Mouse (Mus musculus) CD4-positive, CD25-positive, alpha-beta regulatory T cell, adult 4 months (primary cell): ENCODE measurements around the gene Cmtm6. TPM values are rescaled to one million over a fixed set of nuclear protein-coding genes. Genes with fewer than 3 reads are reported as not detected.
"Not testable (repeated sequence)": the region's sequence is repeated elsewhere in the genome, so short reads cannot be mapped to it uniquely, and the experiment has no call there.

Experiments used
- ATAC-seq: one replicate; pipeline ENCODE4 v1.8.0; 2017
- polyA plus RNA-seq, 2 experiments: library from polyadenylated mRNA; unstranded; fragments of 100-300 nt; shearing (Covaris generic); gene quantifications; one replicate each; pipeline ENCODE4 v1.2.1; 2017

Gene Cmtm6
- 10 to 100 TPM; 74.0 to 81.7 TPM for polyA plus RNA-seq

DNA sequence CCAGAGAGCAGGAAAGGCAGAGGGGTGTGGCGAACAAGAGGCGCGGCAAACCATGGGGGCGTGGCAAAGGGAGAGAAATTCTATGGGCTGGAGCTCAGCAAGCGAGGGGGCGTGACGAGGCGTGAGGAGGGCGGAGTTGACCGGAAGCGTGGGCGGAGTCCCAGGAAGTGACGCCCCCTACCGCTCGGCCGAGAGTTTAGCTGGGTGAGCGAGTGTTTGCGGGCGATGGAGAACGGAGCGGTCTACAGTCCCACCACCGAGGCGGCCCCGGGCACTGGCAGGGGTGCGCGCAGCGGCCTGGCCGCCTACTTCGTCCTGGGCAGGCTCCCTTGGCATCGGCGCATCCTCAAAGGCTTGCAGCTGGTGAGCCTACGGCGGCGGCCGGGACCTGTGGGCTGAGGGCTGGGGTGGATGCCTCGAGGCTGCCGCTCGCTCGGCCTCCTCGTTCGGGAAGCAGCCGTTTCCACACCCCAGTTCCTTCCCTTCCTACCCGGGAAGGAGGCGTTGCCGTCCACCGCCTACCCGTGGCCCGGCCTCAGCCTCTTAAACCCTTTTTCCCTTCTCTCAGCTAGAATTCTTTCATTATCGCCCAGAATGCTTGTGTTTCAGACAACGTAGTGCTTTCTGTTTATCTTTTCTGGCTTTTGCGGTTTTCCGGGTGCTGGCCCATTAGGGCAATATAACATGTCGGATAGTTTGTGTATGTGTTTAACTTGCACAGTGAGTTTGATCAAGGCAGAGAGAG, at the start of gene Cmtm6:
Cmtm6 (plus strand) TSS at position 106 of the 745 bp plus-strand sequence.
- peak; percentile 78 for ATAC-seq

DNA sequence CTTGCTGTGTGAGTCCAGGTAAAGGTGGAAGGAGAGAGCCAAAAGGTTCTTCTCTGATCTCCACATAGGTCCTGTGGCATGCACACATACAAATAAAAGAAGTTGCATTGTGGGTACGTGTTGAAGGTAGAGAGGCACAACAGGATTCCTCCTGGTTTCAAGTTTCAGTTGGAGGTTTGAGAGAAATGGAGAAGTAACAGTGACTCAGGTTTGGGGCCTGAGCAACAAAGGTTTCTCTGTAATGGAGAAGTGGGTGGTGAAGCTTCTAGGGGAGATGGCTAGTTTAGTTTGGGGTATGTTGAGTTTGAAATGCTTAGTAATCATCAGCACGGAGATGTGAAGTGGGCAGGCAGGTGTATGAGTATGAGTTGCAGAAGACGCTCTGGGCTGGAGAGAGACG, 48.7 kb upstream of the Cmtm6 start:
- no peak for ATAC-seq

DNA sequence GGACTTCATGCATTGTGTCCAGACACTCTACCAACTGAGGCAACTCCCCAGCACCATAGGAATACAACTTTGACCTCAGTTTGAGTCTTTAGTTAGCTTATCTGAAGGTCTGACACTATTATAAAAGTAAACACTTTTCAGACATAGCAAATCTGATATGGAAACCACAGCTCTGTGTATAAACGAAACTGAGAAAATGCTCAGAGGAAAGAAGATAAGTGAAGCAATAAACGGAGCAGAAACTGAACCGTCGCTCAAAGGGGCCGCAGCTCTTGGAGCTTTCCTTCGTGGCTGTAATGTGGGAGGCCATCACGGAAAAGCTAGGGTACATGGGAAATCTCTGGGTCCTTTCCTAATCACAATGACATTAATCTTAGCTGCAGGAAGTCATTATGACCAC, 44.7 kb upstream of the Cmtm6 start:
- no peak for ATAC-seq

DNA sequence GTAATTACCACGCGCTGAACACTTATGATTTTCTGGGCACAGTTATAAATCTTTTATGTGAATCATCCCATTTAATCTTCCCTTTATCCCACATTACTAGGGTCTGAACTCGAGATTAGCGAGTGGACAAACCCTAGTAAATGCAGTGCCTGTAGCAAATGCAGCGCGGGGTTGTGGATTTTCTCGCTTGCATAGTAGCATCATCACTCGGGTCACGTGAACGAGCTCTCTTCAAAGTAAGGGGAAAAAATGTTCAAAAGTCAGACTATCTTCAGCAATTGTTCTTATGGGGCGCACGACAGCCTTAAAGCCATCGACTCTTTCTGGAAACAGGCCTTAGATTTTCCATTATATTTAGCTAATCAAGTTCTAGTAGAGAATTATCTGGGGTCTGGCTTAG, 43.3 kb upstream of the Cmtm6 start:
- ATAC-seq = no peak

DNA sequence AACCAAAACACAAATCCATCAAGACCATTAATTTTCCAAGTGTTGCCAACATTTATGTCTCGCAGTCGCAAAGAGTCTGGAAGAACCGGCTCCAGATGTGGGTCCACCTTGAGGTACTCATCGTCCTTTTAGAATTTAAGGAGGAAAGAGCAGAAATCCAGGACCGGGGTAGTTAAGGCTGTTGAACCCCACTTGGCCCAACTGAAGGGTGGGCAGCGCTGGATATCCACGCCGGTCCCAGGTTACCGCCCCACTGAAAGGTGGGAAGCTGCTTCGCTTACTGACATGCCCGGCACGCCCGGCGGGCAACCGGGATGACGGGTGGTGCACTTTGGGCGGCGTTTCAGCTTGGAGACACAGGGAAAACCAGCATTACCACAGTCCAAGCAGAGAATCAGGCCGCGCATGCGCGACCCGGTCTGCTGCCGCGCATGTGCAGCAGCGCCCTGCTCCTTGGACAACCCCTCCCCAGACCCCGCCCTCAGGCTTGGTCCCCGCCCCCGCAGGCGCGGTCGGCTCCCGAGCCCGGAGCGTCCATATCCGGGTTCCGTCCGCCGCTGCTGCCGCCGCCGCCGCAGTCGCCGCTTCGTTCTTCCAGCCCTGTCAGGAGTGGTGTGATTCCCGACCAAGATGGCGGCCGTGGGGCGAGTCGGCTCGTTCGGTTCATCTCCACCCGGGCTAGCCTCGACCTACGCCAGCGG, 42.5 kb upstream of the Cmtm6 start, which contains the start of gene Dync1li1:
Dync1li1 (plus strand) TSS at position 539 of the 701 bp plus-strand sequence.
- ATAC-seq = peak; percentile 86

DNA sequence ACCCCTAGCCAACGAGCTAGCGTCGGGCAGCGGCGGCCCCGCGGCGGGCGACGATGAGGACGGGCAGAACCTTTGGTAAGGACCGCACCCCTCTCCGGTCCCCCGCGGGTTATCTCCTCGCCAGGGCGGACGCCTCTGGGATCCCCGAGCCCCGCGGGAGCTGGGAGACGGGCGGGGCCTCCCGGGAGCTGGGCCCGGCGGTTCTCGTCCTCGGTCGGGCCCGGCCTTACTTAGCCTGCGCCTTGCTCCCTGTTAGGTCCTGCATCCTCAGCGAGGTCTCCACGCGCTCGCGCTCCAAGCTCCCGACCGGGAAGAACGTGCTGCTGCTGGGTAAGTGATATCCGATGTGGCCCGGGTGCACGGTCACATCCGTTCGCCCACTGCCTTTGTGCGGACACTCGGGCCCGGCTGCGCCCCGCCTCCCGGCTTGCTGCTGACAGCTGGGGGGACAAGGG, 41.9 kb upstream of the Cmtm6 start:
- ATAC-seq = peak; percentile 53

DNA sequence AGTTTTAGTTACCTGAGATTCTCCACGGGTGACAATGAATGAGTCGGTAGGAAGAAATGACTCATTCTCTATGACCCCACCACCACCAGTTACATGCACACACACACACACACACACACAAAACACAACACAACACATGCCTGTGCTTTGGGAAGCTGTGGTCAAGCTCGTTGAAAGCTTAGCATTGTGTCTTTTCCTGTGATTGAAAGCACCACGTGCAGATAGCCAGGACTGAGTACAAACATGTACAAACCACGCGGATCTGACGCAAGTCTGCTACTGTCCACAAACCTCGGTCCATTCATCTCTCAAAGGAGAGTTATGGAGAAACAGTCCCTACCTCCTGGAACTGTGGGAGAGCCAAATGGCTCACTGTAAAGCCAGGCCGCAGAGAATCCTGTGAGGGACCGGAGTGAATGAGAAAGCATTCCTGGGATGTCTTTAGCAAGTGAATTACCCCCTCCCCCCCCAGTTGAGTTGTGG, 40.8 kb upstream of the Cmtm6 start:
- no peak for ATAC-seq

DNA sequence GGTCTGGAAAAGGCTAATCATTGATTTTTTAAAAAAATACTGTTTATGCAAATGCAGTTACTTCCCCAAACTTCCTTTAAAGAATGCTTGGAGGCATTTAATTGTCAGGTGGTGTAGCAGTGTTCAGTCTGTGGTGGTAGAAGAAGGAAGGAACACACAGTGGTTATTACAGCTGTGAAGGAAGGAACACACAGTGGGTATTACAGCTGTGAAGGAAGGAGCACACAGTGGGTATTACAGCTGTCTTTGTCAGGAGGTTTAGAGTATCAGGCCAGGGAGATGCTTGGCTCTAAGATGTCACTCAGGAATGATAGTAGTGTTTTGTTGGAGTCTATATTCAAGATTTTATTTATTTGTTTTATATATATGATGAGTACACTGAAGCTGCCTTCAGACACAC, 39.8 kb upstream of the Cmtm6 start:
- no peak for ATAC-seq

DNA sequence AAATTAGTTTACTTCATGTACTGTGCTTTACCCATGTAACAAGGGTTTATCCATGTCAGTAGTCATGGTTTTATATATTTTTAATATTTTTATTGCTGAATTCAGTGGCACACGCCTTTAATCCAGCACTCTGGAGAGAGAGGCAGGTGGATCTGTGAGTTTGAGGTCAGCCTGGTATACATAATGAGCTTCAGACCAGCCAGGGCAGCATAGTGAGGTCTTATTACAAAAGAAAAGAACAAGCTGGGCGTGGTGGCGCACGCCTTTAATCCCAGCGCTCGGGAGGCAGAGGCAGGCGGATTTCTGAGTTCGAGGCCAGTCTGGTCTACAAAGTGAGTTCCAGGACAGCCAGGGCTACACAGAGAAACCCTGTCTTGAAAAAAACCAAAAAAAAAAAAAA, 35.3 kb upstream of the Cmtm6 start:
- ATAC-seq = not testable (repeated sequence)

DNA sequence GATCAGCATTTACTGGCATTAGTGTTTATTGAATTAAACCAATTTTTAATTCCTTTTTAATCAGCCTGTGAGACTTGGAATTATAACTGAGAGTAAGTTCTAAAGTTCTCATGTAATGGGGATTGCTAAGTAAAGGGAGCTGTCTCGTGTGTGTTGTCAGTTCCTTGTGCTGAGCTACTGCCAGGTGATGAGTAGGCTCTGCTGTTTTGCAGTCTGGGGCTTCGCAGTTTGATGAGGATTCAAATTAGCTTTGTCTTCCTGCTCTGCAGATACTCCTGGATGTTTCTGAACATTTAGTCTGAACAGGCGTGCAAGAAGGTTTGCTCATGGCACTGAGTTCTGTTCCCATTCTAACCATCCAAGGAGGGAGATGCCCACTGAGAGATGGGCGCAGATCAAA, 33.8 kb upstream of the Cmtm6 start:
- ATAC-seq = no peak

DNA sequence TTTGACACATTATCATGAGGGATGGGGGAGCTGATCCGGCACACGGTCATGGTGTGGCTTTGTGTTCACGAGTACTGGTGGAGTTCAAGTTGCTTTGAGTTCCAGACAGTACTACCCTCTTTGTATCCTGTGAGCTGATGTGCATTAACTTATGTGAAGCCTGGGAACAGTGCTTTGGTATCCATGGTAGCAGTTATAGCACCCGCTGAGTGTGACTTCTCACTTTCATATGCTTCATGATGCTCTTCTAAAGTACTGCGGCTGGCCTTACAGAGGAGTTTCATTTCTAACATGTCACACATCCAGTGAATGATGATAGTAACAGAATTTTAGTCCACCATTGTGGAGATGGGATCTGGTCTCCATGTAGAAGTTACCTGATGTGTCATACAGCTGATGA, 33.0 kb upstream of the Cmtm6 start:
- ATAC-seq = no peak

DNA sequence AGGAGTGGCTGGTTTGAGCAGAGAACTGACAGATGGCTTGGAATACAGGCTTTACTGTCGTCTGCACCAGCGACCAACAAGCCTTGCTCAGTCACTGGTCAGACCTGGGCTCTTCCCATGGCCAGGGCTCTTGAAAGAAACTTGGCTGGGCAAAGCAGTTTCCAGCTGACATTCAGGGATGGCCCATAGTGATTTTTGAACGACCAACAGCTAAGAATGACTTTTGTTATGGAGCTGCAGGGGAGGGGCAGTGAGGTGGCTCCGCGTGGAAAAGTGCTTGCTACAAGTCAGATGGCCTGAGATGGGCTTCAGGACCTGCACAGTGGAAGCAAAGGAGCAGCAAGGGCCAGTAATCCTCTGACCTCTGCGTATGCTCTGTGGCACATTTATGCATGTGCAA, 31.7 kb upstream of the Cmtm6 start:
- ATAC-seq = no peak

DNA sequence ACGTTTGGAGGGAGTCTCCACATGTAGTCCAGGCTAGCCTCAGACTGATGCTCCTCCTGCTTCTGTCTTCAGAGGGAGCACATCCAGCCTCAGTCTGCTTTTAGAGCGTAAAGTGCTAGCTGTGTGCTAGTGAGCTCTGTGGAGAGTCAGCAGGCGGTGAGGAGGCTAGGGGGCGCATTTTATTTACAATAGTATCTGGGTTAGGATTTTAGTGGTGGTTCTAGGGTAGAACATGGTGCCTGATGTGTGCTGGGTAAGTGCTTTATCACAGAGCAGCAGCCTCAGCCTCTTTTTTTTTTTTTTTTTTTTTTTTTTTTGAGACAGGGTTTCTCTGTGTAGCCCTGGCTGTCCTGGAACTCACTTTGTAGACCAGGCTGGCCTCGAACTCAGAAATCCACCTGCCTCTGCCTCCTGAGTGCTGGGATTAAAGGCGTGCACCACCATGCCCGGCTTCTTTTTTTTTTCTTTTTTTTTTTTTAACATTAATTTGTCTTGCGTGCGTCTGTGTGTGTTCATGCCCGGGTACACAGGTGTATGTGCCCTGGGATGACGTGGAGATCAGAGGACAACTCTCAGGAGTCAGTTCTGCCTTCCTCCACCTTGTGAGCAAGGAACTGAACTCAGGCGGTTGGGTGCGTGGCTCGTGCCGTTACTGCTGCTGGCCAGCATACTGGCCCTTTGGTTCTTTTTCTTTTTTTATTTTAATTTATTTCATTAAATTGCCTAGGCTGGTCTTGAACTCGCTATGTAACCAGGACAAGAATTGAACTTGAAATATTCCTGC, 30.8 kb upstream of the Cmtm6 start:
- ATAC-seq = no peak

DNA sequence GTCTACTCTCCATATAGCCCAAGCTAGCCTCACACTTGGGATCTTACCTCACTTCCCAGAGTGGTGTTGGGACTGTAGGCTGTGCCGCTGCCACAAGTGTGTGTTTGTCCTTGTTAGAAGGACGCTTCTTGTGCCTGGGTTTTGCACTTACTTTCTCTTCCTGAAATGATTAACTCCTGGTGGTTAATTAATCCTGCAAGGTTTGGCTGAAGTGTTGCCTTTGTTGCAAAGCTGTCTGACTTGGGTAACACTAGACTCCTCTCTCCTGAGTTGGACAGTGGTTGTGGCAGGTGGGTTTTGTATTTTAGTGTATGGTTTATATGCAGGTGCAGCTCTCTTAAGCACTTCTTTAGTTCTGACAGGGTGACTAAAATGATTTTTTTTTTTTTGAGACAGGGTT, 29.9 kb upstream of the Cmtm6 start:
- no peak for ATAC-seq

DNA sequence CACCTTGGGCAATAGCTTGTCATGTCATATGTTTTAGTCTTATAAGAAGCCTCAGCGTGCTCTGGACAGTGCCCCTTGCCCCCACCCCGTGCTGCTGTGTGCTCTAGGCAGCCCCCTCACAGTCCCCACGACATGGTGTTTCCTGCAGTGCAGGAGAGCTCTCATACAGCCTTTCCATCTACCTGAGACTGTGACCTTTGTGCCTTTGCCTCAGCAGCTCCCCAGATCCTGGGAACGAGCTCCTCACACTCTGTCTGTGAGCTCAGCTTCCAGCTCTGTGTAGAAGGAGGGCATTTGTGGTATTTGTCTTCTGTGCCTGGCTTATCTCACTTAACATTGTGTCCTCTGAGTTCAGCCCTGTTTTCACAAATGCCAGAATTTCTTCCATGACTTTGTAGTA, 29.0 kb upstream of the Cmtm6 start:
- ATAC-seq = no peak

DNA sequence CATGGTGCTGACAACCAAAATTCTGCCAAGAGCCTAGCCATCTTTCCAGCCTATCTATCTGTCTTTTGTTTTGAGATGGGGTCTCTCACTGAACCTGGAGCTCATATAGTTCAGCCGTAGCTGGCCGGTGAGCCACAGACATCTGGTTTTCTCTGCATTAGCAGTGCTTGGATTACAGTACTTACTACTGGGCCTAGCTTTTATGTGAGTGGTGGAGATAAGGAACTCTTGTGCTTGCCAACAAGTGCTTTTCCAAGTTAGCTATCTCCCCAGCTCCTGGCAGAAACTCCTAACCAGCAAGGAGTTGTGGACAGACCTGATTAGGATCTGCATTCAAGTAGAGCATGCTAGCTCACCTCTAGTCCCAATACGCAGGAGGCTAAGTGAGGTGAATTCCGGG, 23.1 kb upstream of the Cmtm6 start:
- ATAC-seq = no peak

DNA sequence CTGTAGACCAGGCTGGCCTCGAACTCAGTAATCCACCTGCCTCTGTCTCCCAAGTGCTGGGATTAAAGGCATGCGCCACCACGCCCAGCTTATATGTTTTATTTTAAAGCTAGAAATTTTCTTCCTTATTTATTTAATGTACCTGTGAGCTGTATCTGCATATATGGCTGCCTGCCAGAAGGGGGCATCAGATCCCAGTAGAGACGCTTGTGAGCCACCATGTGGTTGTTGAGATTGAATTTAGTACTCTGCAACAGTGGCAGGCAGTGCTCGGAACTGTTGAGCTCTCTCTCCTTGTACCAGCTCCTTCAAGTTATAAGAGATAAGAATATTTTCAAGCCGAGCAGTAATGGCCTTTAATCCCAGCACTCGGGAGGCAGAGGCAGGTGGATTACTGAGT, 20.6 kb upstream of the Cmtm6 start:
- no peak for ATAC-seq

DNA sequence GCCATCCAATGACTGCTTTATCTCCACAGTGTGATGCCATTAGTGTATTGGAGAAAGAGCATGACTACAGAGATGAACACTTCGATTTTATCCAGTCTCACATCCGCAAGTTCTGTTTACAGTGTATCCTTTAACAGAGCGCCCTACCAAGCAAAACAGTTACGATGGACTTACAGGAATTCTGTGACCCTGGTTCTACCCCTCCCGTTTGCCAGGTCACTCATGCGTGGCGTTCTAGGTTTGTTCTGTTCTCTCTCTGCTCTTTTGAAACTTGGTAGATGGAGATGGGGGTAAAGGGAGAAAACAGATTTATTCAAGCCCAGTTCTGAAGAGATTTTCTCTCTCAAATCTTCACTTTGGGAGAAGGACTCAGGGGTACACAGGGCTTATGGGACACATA, 17.4 kb upstream of the Cmtm6 start:
- ATAC-seq = no peak

DNA sequence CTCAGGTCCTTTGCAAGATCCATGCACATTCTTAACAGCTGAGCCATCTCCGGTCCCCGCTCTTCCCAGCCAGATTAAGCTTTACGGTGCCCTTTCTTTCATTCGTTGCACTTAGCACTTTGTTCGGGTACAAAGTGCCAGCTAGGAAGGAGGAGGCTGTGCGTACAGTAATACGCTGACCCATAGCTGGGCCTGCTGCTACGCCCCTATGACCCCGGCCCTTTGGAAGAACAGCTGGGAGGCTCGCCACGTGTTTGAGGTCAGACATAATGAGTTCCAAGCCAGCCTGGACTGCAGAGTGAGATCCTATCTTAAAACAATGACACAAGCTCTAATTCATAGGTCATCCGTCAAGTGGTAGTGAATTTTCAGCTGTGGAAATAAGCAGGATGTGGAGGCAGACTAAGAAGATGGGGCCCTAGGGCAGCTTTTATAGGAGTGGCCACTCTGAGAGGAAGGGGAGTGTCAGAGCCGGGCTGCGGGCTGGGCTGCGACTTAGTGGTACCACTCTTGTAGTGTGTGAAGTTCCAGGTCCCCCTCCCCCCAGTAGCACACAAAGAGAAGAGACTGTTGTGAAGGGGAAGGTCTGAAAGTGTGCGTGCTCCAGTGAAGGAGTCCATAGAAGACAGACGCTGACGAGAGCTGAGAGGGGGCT, 14.1 kb upstream of the Cmtm6 start:
- no peak for ATAC-seq

DNA sequence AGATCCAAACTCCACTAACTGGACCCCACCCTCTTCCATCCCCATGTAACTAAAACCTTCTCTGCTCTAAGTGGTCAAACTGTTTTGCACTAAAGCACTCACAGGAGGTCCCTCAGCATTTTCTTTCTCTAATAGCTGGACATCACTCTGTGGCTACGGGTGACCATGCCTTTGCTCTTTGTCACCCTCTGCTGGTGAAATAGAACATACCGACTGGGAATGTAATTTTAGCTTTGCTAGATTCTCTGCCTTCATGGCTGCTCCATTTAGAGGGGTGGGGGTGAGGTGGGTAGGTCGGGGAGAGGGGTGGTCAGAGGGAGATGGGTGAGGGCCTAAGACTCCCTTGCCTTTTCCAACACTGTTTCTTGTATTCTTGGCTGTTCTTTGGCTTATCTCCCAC, 3.6 kb upstream of the Cmtm6 start:
- ATAC-seq = no peak

DNA sequence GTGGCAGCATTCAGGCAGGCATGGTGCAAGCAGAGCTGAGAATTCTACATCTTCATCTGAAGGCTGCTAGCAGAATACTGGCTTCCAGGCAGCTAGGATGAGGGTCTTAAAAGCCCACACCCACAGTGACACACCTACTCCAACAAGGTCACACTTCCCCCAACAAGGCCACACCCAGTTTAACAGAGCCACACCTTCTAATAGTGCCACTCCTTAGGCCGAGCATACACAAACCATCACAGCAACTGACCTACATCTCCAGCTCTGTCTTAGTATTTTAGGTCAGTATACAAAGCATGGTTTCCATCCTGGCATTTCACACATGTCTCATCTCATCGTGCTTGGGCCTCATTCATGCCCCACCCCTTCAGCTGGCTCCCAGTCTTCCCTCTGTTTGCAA, 2.5 kb upstream of the Cmtm6 start:
- not testable (repeated sequence) for ATAC-seq

DNA sequence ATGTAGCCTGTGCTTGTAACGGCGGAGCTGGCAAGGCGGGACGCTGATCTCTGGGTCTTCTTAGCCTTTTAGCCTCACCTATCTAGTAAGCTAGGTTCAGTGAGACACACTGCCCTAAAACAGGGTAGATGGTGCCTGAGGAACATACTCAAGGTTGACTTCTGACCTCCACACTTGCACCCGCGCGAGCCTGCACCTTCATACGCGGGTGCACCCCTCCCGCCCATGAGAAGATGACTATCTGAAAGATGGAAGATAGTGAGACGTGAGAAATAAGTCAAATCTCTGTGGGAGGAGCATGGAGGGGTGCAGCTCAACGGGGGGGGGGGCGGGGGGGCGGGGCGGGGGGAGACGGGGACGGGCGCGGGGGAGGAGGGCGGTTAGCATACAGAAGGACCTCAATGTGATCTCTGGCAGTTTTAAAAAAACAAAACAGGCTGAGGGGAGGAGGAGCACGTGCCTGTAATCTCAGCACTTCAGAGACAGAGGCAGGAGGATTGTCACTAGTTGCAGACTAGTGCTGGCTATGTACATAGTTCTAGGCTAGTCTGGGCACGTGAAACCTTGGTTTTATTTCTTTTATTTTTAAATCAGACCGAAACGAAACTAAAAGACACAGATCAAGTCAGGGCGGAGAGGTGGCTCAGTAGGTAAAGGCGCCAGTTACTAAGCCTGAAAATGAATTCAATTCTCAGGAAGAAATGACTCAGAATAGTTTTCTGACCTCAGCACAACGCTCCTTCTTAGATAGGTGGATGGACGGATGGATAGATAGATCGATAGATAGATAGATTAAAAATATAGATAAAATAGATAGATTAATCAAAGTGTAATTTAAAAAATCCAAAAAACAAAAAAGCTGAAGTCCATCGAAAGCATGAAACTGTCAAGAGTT, 758 bp upstream of the Cmtm6 start:
- ATAC-seq = peak; percentile 47
